Mouse (Mus musculus) gastrocnemius, postnatal 4 days (tissue): ENCODE measurements at regions not wholly inside any gene's neighbourhood (a gene's known extent, or its start where the extent isn't known, plus 50 kb on each side); places are given as distances from the start of the nearest gene placed in this dataset.
A peak's percentile ranks its signal among the peaks of the same experiment; 100 is the strongest.

ENCODE experiments used
- DNase-seq, 2 experiments: peaks; one replicate each; pipeline ENCODE4 v3.0.0; 2021 to 2022; ENCODE audit warnings: low spot score in 2 of 2, mixed read lengths in 2 of 2

- peak in 1 of 2 experiments; percentile 58 for DNase-seq
These were observed 179.5 kb downstream of the Cavin4 start for GRCm38 (mm10) chr4:48842777-48843214.

GRCm38 (mm10) chr4:48871105-48871504 is 188.0 kb upstream of the Plppr1 start:
- DNase-seq, result no peak

- no peak for DNase-seq
These were observed 169.9 kb upstream of the Plppr1 start for GRCm38 (mm10) chr4:48889074-48889592.

GRCm38 (mm10) chr4:48904551-48904950 is 154.5 kb upstream of the Plppr1 start:
- no peak for DNase-seq

- DNase-seq, result no peak
These were observed 153.7 kb upstream of the Plppr1 start for GRCm38 (mm10) chr4:48905196-48905867.

GRCm38 (mm10) chr4:48909161-48909560 is 149.9 kb upstream of the Plppr1 start:
- DNase-seq, result no peak

GRCm38 (mm10) chr4:48913301-48913700 is 145.8 kb upstream of the Plppr1 start:
- DNase-seq, result no peak

GRCm38 (mm10) chr4:48924576-48925459 is 134.3 kb upstream of the Plppr1 start:
- DNase-seq, result no peak

- no peak for DNase-seq
These were observed 120.7 kb upstream of the Plppr1 start for GRCm38 (mm10) chr4:48938420-48938819.

GRCm38 (mm10) chr4:48938892-48939291 is 120.2 kb upstream of the Plppr1 start:
- DNase-seq, result no peak

GRCm38 (mm10) chr4:48945266-48945818 is 113.7 kb upstream of the Plppr1 start:
- DNase-seq, result no peak

- DNase-seq, result no peak
These were observed 106.1 kb upstream of the Plppr1 start for GRCm38 (mm10) chr4:48952965-48953364.

- no peak for DNase-seq
These were observed 83.3 kb upstream of the Plppr1 start for GRCm38 (mm10) chr4:48975810-48976209.

- DNase-seq, result no peak
These were observed 67.1 kb upstream of the Plppr1 start for GRCm38 (mm10) chr4:48992021-48992420.
